Mouse (Mus musculus): ENCODE results near the gene Arl9.
"Not testable (repeated sequence)": the region's sequence is repeated elsewhere in the genome, so short reads cannot be mapped to it uniquely, and the experiment has no call there.

The Arl9 gene

GRCm38 (mm10) chr5:77004051-77004821, at the start of gene Arl9:
Gene Arl9 (plus strand): TSS chr5:77004055.
- Histone ChIP-seq H3K27me3 (ENCODE audit: control insufficient read depth, insufficient read depth, low read length, poor library complexity, severe bottlenecking) (no peaks in the 10 kb centered on the region), H3K36me3 (ENCODE audit: control insufficient read depth, insufficient read depth, low read length, poor library complexity, severe bottlenecking) (0 out of 2 replicates have a peak, but pooled peaks cover 2% of the 10 kb centered on the region)
- DNase-seq (ENCODE audit: low read depth, low spot score), result no peak

- peak; percentile 56 for DNase-seq (ENCODE audit: low read depth, low spot score)
- Histone ChIP-seq H3K27me3 (ENCODE audit: control insufficient read depth, insufficient read depth, low read length, poor library complexity, severe bottlenecking) (no peaks in the 10 kb centered on the region), H3K36me3 (ENCODE audit: control insufficient read depth, insufficient read depth, low read length, poor library complexity, severe bottlenecking) (peaks cover 7% of the 10 kb centered on the region)
Measured at GRCm38 (mm10) chr5:76954271-76954900, 49.5 kb upstream of the Arl9 start.

GRCm38 (mm10) chr5:76955474-76955873, 48.4 kb upstream of the Arl9 start:
- DNase-seq (ENCODE audit: low read depth, low spot score), result no peak
- Histone ChIP-seq H3K27me3 (ENCODE audit: control insufficient read depth, insufficient read depth, low read length, poor library complexity, severe bottlenecking) (no peaks in the 10 kb centered on the region), H3K36me3 (ENCODE audit: control insufficient read depth, insufficient read depth, low read length, poor library complexity, severe bottlenecking) (peaks cover 9% of the 10 kb centered on the region)

- H3K36me3 ChIP-seq (ENCODE audit: control insufficient read depth, insufficient read depth, low read length, poor library complexity, severe bottlenecking), result peaks cover 13% of the 10 kb centered on the region
- peak; percentile 20 for DNase-seq (ENCODE audit: low read depth, low spot score)
- no peaks in the 10 kb centered on the region for H3K27me3 ChIP-seq (ENCODE audit: control insufficient read depth, insufficient read depth, low read length, poor library complexity, severe bottlenecking)
Measured at GRCm38 (mm10) chr5:76957954-76958353, 45.9 kb upstream of the Arl9 start.

GRCm38 (mm10) chr5:76959587-76959986, 44.3 kb upstream of the Arl9 start:
- peaks cover 16% of the 10 kb centered on the region for H3K36me3 ChIP-seq (ENCODE audit: control insufficient read depth, insufficient read depth, low read length, poor library complexity, severe bottlenecking)
- no peak for DNase-seq (ENCODE audit: low read depth, low spot score)
- no peaks in the 10 kb centered on the region for H3K27me3 ChIP-seq (ENCODE audit: control insufficient read depth, insufficient read depth, low read length, poor library complexity, severe bottlenecking)

- no peaks in the 10 kb centered on the region for H3K27me3 ChIP-seq (ENCODE audit: control insufficient read depth, insufficient read depth, low read length, poor library complexity, severe bottlenecking)
- DNase-seq (ENCODE audit: low read depth, low spot score), result no peak
- peaks cover 20% of the 10 kb centered on the region for H3K36me3 ChIP-seq (ENCODE audit: control insufficient read depth, insufficient read depth, low read length, poor library complexity, severe bottlenecking)
Measured at GRCm38 (mm10) chr5:76962545-76962944, 41.3 kb upstream of the Arl9 start.

GRCm38 (mm10) chr5:76964651-76965050, 39.2 kb upstream of the Arl9 start:
- DNase-seq (ENCODE audit: low read depth, low spot score), result no peak
- Histone ChIP-seq H3K36me3 (ENCODE audit: control insufficient read depth, insufficient read depth, low read length, poor library complexity, severe bottlenecking) (peaks cover 17% of the 10 kb centered on the region), H3K27me3 (ENCODE audit: control insufficient read depth, insufficient read depth, low read length, poor library complexity, severe bottlenecking) (no peaks in the 10 kb centered on the region)

GRCm38 (mm10) chr5:76969250-76969649, 34.6 kb upstream of the Arl9 start:
- Histone ChIP-seq H3K36me3 (ENCODE audit: control insufficient read depth, insufficient read depth, low read length, poor library complexity, severe bottlenecking) (peaks cover 9% of the 10 kb centered on the region; the same call in 1 of the 2 replicates), H3K27me3 (ENCODE audit: control insufficient read depth, insufficient read depth, low read length, poor library complexity, severe bottlenecking) (no peaks in the 10 kb centered on the region)
- no peak for DNase-seq (ENCODE audit: low read depth, low spot score)

GRCm38 (mm10) chr5:76971115-76971514, 32.7 kb upstream of the Arl9 start:
- H3K36me3 ChIP-seq (ENCODE audit: control insufficient read depth, insufficient read depth, low read length, poor library complexity, severe bottlenecking), result not testable (repeated sequence)

GRCm38 (mm10) chr5:76973488-76973887, 30.4 kb upstream of the Arl9 start:
- Histone ChIP-seq H3K36me3 (ENCODE audit: control insufficient read depth, insufficient read depth, low read length, poor library complexity, severe bottlenecking) (peaks cover 7% of the 10 kb centered on the region; the same call in 1 of the 2 replicates), H3K27me3 (ENCODE audit: control insufficient read depth, insufficient read depth, low read length, poor library complexity, severe bottlenecking) (no peaks in the 10 kb centered on the region)
- peak; percentile 50 for DNase-seq (ENCODE audit: low read depth, low spot score)

More at GRCm38 (mm10) chr5:76971115-76971514, 32.7 kb upstream of the Arl9 start:
- not testable (repeated sequence) for DNase-seq (ENCODE audit: low read depth, low spot score); H3K27me3 ChIP-seq (ENCODE audit: control insufficient read depth, insufficient read depth, low read length, poor library complexity, severe bottlenecking)

- no peak for DNase-seq (ENCODE audit: low read depth, low spot score)
- Histone ChIP-seq H3K27me3 (ENCODE audit: control insufficient read depth, insufficient read depth, low read length, poor library complexity, severe bottlenecking) (no peaks in the 10 kb centered on the region), H3K36me3 (ENCODE audit: control insufficient read depth, insufficient read depth, low read length, poor library complexity, severe bottlenecking) (peaks cover 5% of the 10 kb centered on the region; the same call in 1 of the 2 replicates)
Measured at GRCm38 (mm10) chr5:76974207-76974553, 29.7 kb upstream of the Arl9 start.

GRCm38 (mm10) chr5:76974554-76975285, 29.1 kb upstream of the Arl9 start, which contains the start of gene Srp72:
Gene Srp72 (plus strand): TSS chr5:76974683.
- peak; percentile 94 for DNase-seq (ENCODE audit: low read depth, low spot score)
- Histone ChIP-seq H3K36me3 (ENCODE audit: control insufficient read depth, insufficient read depth, low read length, poor library complexity, severe bottlenecking) (peaks cover 5% of the 10 kb centered on the region; the same call in 1 of the 2 replicates), H3K27me3 (ENCODE audit: control insufficient read depth, insufficient read depth, low read length, poor library complexity, severe bottlenecking) (no peaks in the 10 kb centered on the region)

- DNase-seq (ENCODE audit: low read depth, low spot score), result no peak
- Histone ChIP-seq H3K27me3 (ENCODE audit: control insufficient read depth, insufficient read depth, low read length, poor library complexity, severe bottlenecking) (no peaks in the 10 kb centered on the region), H3K36me3 (ENCODE audit: control insufficient read depth, insufficient read depth, low read length, poor library complexity, severe bottlenecking) (peaks cover 9% of the 10 kb centered on the region; the same call in 1 of the 2 replicates)
Measured at GRCm38 (mm10) chr5:76975736-76976135, 28.1 kb upstream of the Arl9 start.

GRCm38 (mm10) chr5:76984015-76984414, 19.8 kb upstream of the Arl9 start:
- peaks cover 20% of the 10 kb centered on the region for H3K36me3 ChIP-seq (ENCODE audit: control insufficient read depth, insufficient read depth, low read length, poor library complexity, severe bottlenecking)
- DNase-seq (ENCODE audit: low read depth, low spot score), result no peak
- H3K27me3 ChIP-seq (ENCODE audit: control insufficient read depth, insufficient read depth, low read length, poor library complexity, severe bottlenecking), result no peaks in the 10 kb centered on the region

- Histone ChIP-seq H3K27me3 (ENCODE audit: control insufficient read depth, insufficient read depth, low read length, poor library complexity, severe bottlenecking) (no peaks in the 10 kb centered on the region), H3K36me3 (ENCODE audit: control insufficient read depth, insufficient read depth, low read length, poor library complexity, severe bottlenecking) (peaks cover 31% of the 10 kb centered on the region)
- DNase-seq (ENCODE audit: low read depth, low spot score), result no peak
Measured at GRCm38 (mm10) chr5:76990789-76991188, 13.1 kb upstream of the Arl9 start.

Data from splenic B cell, adult 2 months (primary cell).